Mouse (Mus musculus) MEL (cell line): ENCODE data around the gene Tppp3. TPM values are rescaled to one million over a fixed set of nuclear protein-coding genes. Genes with fewer than 3 reads are reported as not detected.

Experiments
- DNase-seq: peaks from one replicate; pipeline ENCODE4 v3.0.0; 2011; ENCODE audit warnings: low read depth, low spot score
- H3K27ac ChIP-seq: 2 replicates; pipeline ENCODE4 v1.5.1; 2012; ENCODE audit warnings: low read depth, mild to moderate bottlenecking, control low read depth, low read length, moderate library complexity; ENCODE audit not compliant: control insufficient read depth
- H3K27me3 ChIP-seq, 2 experiments: fragments of 150-350 bp in 1 of 2; sonication (generic) in 1 of 2; 2 replicates each; pipeline ENCODE4 v1.6.1; 2012; ENCODE audit warnings: low read length in 2 of 2, mild to moderate bottlenecking in 2 of 2, improper control_type of control experiment in 1 of 2, moderate library complexity in 1 of 2; ENCODE audit not compliant: insufficient read depth in 2 of 2, control insufficient read depth in 1 of 2
- H3K36me3 ChIP-seq, 2 experiments: 2 replicates each; pipeline ENCODE4 v1.6.1; 2012 to 2014; ENCODE audit warnings: low read length in 2 of 2, improper control_type of control experiment in 1 of 2, inconsistent platforms in 1 of 2, mild to moderate bottlenecking in 1 of 2; ENCODE audit not compliant: insufficient read depth in 2 of 2, control insufficient read depth in 1 of 2
- H3K4me1 ChIP-seq, 2 experiments: fragments of 150-350 bp in 1 of 2; sonication (generic) in 1 of 2; 2 replicates each; pipeline ENCODE4 v1.6.1; 2012; ENCODE audit warnings: low read length in 2 of 2, improper control_type of control experiment in 1 of 2, mild to moderate bottlenecking in 1 of 2; ENCODE audit not compliant: insufficient read depth in 2 of 2, control insufficient read depth in 1 of 2
- H3K4me3 ChIP-seq, 2 experiments: fragments of 150-350 bp in 1 of 2; sonication (generic) in 1 of 2; 2 replicates each; pipeline ENCODE4 v1.5.1; 2012; ENCODE audit warnings: low read depth in 2 of 2, low read length in 2 of 2, mild to moderate bottlenecking in 2 of 2, moderate library complexity in 2 of 2, control low read depth in 1 of 2, improper control_type of control experiment in 1 of 2; ENCODE audit not compliant: control insufficient read depth in 1 of 2, insufficient read depth in 1 of 2
- H3K79me2 ChIP-seq: 2 replicates; pipeline ENCODE4 v1.6.1; 2012; ENCODE audit warnings: mild to moderate bottlenecking, low read length, moderate library complexity; ENCODE audit not compliant: control insufficient read depth, poor library complexity, insufficient read depth
- H3K9ac ChIP-seq: 2 replicates; pipeline ENCODE4 v1.6.1; 2012; ENCODE audit warnings: low read depth, mild to moderate bottlenecking, control low read depth, low read length, moderate library complexity; ENCODE audit not compliant: control insufficient read depth, poor library complexity, severe bottlenecking
- H3K9me3 ChIP-seq: fragments of 150-350 bp; sonication (generic); replicated peaks from 2 replicates; pipeline ENCODE4 v1.6.1; 2012; ENCODE audit warnings: mild to moderate bottlenecking, low read length, improper control_type of control experiment, moderate library complexity; ENCODE audit not compliant: insufficient read depth
- CTCF ChIP-seq, 3 experiments: IDR thresholded peaks in 2 of 3; conservative IDR thresholded peaks in 1 of 3; 2 replicates each; pipeline ENCODE4 v1.5.1; 2011 to 2012; ENCODE audit warnings: low read length in 3 of 3, low read depth in 2 of 3, mild to moderate bottlenecking in 2 of 3, improper control_type of control experiment in 1 of 3, inconsistent platforms in 1 of 3, mixed read lengths in 1 of 3, moderate library complexity in 1 of 3; ENCODE audit not compliant: control insufficient read depth in 1 of 3, insufficient read depth in 1 of 3, poor library complexity in 1 of 3, severe bottlenecking in 1 of 3
- E2F4 ChIP-seq: IDR thresholded peaks from 2 replicates; pipeline ENCODE4 v1.6.1; 2011; ENCODE audit warnings: low read depth, low read length, improper control_type of control experiment, borderline replicate concordance
- ELF1 ChIP-seq: IDR thresholded peaks from 2 replicates; pipeline ENCODE4 v1.6.1; 2014; ENCODE audit warnings: low read depth, mild to moderate bottlenecking, inconsistent platforms, low read length, improper control_type of control experiment, moderate library complexity
- EP300 ChIP-seq, 2 experiments: IDR thresholded peaks; 2 replicates each; pipeline ENCODE4 v1.6.1; 2011; ENCODE audit warnings: improper control_type of control experiment in 2 of 2, low read length in 2 of 2, low read depth in 1 of 2, mild to moderate bottlenecking in 1 of 2
- ETS1 ChIP-seq: IDR thresholded peaks from 2 replicates; pipeline ENCODE4 v1.6.1; 2012; ENCODE audit warnings: low read depth, mild to moderate bottlenecking, inconsistent platforms, low read length, improper control_type of control experiment, moderate library complexity
- GABPA ChIP-seq: IDR thresholded peaks from 2 replicates; pipeline ENCODE4 v1.6.1; 2012; ENCODE audit warnings: low read depth, mild to moderate bottlenecking, inconsistent platforms, low read length, improper control_type of control experiment, moderate library complexity
- GATA1 ChIP-seq: IDR thresholded peaks from 2 replicates; pipeline ENCODE4 v1.6.1; 2011; ENCODE audit warnings: low read depth, low read length, improper control_type of control experiment
- JUND ChIP-seq: IDR thresholded peaks from 2 replicates; pipeline ENCODE4 v1.6.1; 2011; ENCODE audit warnings: low read depth, mild to moderate bottlenecking, improper control_type of control experiment, low read length
- MEF2A ChIP-seq: IDR thresholded peaks from 2 replicates; pipeline ENCODE4 v1.6.1; 2014; ENCODE audit warnings: low read depth, mild to moderate bottlenecking, inconsistent platforms, low read length, improper control_type of control experiment; ENCODE audit not compliant: poor library complexity, insufficient replicate concordance, severe bottlenecking; ENCODE audit errors: extremely low read depth
- MXI1 ChIP-seq: IDR thresholded peaks from 2 replicates; pipeline ENCODE4 v1.6.1; 2011; ENCODE audit warnings: mild to moderate bottlenecking, low read depth, low read length, improper control_type of control experiment
- MYC ChIP-seq: IDR thresholded peaks from 2 replicates; pipeline ENCODE4 v1.6.1; 2011; ENCODE audit warnings: low read depth, mild to moderate bottlenecking, low read length, improper control_type of control experiment, moderate library complexity
- NELFE ChIP-seq: IDR thresholded peaks from 2 replicates; pipeline ENCODE4 v1.6.1; 2011; ENCODE audit warnings: low read depth, low read length, improper control_type of control experiment
- POLR2A ChIP-seq, 2 experiments: IDR thresholded peaks; 2 replicates each; pipeline ENCODE4 v1.6.1; 2011 to 2012; ENCODE audit warnings: low read length in 2 of 2, mild to moderate bottlenecking in 2 of 2, control low read depth in 1 of 2, improper control_type of control experiment in 1 of 2, low read depth in 1 of 2, moderate library complexity in 1 of 2; ENCODE audit not compliant: control insufficient read depth in 1 of 2, insufficient read depth in 1 of 2, poor library complexity in 1 of 2
- POLR2AphosphoS2 ChIP-seq: IDR thresholded peaks from 2 replicates; pipeline ENCODE4 v1.6.1; 2011; ENCODE audit warnings: low read length, improper control_type of control experiment
- RAD21 ChIP-seq: IDR thresholded peaks from 2 replicates; pipeline ENCODE4 v1.6.1; 2011; ENCODE audit warnings: mild to moderate bottlenecking, low read depth, low read length, improper control_type of control experiment
- SIN3A ChIP-seq: IDR thresholded peaks from 2 replicates; pipeline ENCODE4 v1.6.1; 2012; ENCODE audit warnings: low read length, improper control_type of control experiment, inconsistent platforms
- SMC3 ChIP-seq: IDR thresholded peaks from 2 replicates; pipeline ENCODE4 v1.6.1; 2011; ENCODE audit warnings: low read depth, low read length, improper control_type of control experiment
- TAL1 ChIP-seq: IDR thresholded peaks from 2 replicates; pipeline ENCODE4 v1.6.1; 2012; ENCODE audit warnings: mild to moderate bottlenecking, inconsistent platforms, low read length, moderate library complexity, mixed read lengths
- UBTF ChIP-seq: IDR thresholded peaks from 2 replicates; pipeline ENCODE4 v1.6.1; 2012; ENCODE audit warnings: low read depth, mild to moderate bottlenecking, inconsistent platforms, low read length, improper control_type of control experiment, moderate library complexity, borderline replicate concordance; ENCODE audit not compliant: insufficient read depth
- USF1 ChIP-seq: IDR thresholded peaks from 2 replicates; pipeline ENCODE4 v1.6.1; 2014; ENCODE audit warnings: low read depth, mild to moderate bottlenecking, inconsistent platforms, low read length, improper control_type of control experiment, moderate library complexity
- USF2 ChIP-seq, 2 experiments: IDR thresholded peaks; 2 replicates each; pipeline ENCODE4 v1.6.1; 2011 to 2012; ENCODE audit warnings: improper control_type of control experiment in 2 of 2, low read length in 2 of 2, borderline replicate concordance in 1 of 2, inconsistent platforms in 1 of 2, low read depth in 1 of 2, mild to moderate bottlenecking in 1 of 2; ENCODE audit not compliant: insufficient read depth in 1 of 2
- ZC3H11A ChIP-seq: IDR thresholded peaks from 2 replicates; pipeline ENCODE4 v1.6.1; 2012; ENCODE audit warnings: low read depth, mild to moderate bottlenecking, inconsistent platforms, low read length, improper control_type of control experiment
- ZMIZ1 ChIP-seq: IDR thresholded peaks from 2 replicates; pipeline ENCODE4 v1.6.1; 2012; ENCODE audit warnings: low read depth, mild to moderate bottlenecking, inconsistent platforms, low read length, improper control_type of control experiment, moderate library complexity
- ZNF384 ChIP-seq: IDR thresholded peaks from 2 replicates; pipeline ENCODE4 v1.6.1; 2012; ENCODE audit warnings: low read depth, mild to moderate bottlenecking, inconsistent platforms, low read length, improper control_type of control experiment
- polyA plus RNA-seq, 2 experiments: library from polyadenylated mRNA; stranded (reverse) in 1 of 2; unstranded in 1 of 2; fragments of >175 nt in 1 of 2; fragments of >200 nt in 1 of 2; gene quantifications; 2 replicates each; pipeline versions ENCODE4 v1.2.1 to v1.2.4; 2012; ENCODE audit warnings: low replicate concordance in 2 of 2, low read depth in 1 of 2; ENCODE audit not compliant: insufficient read length in 2 of 2, insufficient read depth in 1 of 2, missing spikeins in 1 of 2
- total RNA-seq: library from RNA; depleted of rRNA; stranded (reverse); fragments of 300-350 nt; gene quantifications from 2 replicates; pipeline ENCODE4 v1.2.3, GENCODE M21; 2012

The Tppp3 gene
- total and polyA plus RNA-seq, 3 experiments = 0.81 to 1.7 TPM; not detected in 1

DNA sequence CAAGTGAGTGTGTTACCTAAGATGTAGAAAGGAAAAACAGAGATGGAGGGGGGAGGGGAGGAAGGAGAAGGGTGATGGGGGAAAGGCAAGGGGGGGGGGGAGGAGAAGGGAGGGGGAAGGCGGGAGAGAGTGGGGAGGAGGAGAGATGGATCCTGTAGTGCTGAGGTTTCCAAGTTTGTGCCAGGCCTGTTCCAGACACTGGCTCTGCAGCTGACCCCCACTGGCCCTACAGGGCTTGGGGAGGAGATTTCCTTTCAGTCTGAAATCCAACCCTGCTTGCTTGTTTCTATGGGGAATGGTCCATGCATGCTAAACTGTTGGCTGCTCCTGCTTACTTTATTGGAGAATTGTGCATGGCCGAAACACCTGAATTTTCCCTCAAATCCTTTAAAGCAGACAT lies 37.4 kb upstream of the Tppp3 start:
- Histone ChIP-seq H3K9ac (no peak overlapping the region), H3K9me3 (no peaks in the 10 kb centered on the region), H3K27me3 (no peaks in the 10 kb centered on the region), H3K36me3 (peaks cover 0 to 2% of the 10 kb centered on the region in 2 experiments; a peak in 2 of 4 replicates), H3K4me3 (no peak overlapping the region), H3K79me2 (no peaks in the 10 kb centered on the region)
- no peak for DNase-seq
- TF ChIP-seq RAD21 = no peak
- TF ChIP-seq, all 39 proteins: peak for 0
- H3K4me1 ChIP-seq = peaks cover 4 to 8% of the 10 kb centered on the region in 2 experiments
- H3K27ac ChIP-seq = no peak overlapping the region

DNA sequence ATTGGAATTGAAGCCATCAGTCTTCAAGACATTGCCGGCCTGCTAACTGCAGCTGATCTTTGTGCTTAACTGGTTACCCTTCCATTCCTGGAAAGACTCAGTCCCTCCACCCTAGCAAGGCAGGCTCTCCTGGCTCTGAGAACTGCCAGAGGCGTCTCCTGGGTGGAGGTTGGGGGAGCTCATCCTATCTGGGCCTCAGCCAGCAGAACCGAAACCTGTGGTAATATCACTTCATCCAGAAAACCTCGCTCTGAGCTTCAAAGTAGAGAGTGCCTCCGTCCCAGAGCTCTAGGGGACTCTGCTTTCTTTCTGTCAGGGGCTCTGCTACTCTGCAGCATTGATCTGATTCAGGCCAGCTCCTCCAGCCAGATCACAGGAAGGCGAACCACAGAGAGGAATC lies 35.7 kb upstream of the Tppp3 start:
- Histone ChIP-seq H3K27me3 (no peaks in the 10 kb centered on the region), H3K27ac (no peak overlapping the region), H3K36me3 (no peaks in the 10 kb centered on the region; a peak in 1 of 4 replicates), H3K9me3 (no peaks in the 10 kb centered on the region), H3K4me3 (no peak overlapping the region), H3K9ac (no peak overlapping the region), H3K4me1 (peaks cover 4 to 8% of the 10 kb centered on the region in 2 experiments), H3K79me2 (no peaks in the 10 kb centered on the region)
- DNase-seq = no peak
- TF ChIP-seq ZNF384 = no peak
- TF ChIP-seq POLR2AphosphoS2 = no peak
- no peak for TF ChIP-seq JUND
- no peak for TF ChIP-seq SMC3
- TF ChIP-seq RAD21 = no peak
- TF ChIP-seq GABPA = no peak
- TF ChIP-seq POLR2A (IDR thresholded peaks at IDR 0.05; ENCODE audit: control insufficient read depth in 1 of 2, insufficient read depth in 1 of 2, low read depth in 1 of 2, low read length in 2 of 2, poor library complexity in 1 of 2) = no peak
- no peak for TF ChIP-seq USF2 (IDR thresholded peaks at IDR 0.05; ENCODE audit: borderline replicate concordance in 1 of 2, insufficient read depth in 1 of 2, low read depth in 1 of 2, low read length in 2 of 2)
- no peak for TF ChIP-seq MXI1
- TF ChIP-seq ELF1 = no peak
- TF ChIP-seq MYC = no peak
- no peak for TF ChIP-seq ZC3H11A

DNA sequence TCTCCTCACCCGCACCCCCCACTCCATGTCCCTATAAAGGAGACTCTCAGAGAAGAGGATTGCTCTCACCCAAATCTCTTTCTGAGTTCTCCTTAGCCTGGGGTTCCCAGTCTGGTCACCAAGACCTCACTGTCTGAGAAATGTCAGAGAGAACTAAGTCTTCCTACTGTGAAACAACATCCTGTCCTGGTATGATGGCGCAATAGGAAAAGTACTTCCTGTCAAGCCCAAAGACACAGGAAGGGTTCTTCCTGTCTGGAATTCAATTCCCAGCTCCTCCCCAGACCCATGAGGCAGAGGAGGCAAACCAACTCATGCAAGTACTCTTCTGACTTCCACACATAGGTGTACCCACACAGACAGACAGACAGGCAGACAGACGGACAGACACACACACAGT lies 33.3 kb upstream of the Tppp3 start:
- Histone ChIP-seq H3K27ac (no peak overlapping the region), H3K79me2 (no peaks in the 10 kb centered on the region), H3K36me3 (peaks cover 0 to 2% of the 10 kb centered on the region in 2 experiments; a peak in 1 of 4 replicates), H3K9ac (no peak overlapping the region), H3K9me3 (no peaks in the 10 kb centered on the region), H3K27me3 (no peaks in the 10 kb centered on the region), H3K4me3 (no peak overlapping the region), H3K4me1 (peaks cover 0 to under 1% of the 10 kb centered on the region in 2 experiments; a peak in 2 of 4 replicates)
- TF ChIP-seq UBTF (no peak), ZMIZ1 (no peak), E2F4 (no peak), GABPA (no peak), ZC3H11A (no peak), ETS1 (no peak), POLR2AphosphoS2 (no peak), NELFE (no peak), SIN3A (no peak), TAL1 (no peak), EP300 (IDR thresholded peaks at IDR 0.05; ENCODE audit: low read depth in 1 of 2, low read length in 2 of 2) (no peak), RAD21 (no peak), MXI1 (no peak), MEF2A (no peak), GATA1 (no peak), USF1 (no peak), CTCF (IDR thresholded peaks at IDR 0.05 in 2 of 3, conservative IDR thresholded peaks at IDR 0.05 in 1 of 3; ENCODE audit: control insufficient read depth in 1 of 3, insufficient read depth in 1 of 3, low read depth in 2 of 3, low read length in 3 of 3, poor library complexity in 1 of 3, severe bottlenecking in 1 of 3) (no peak)
- DNase-seq = no peak
